Mouse (Mus musculus) heart, adult 2 months (tissue): ENCODE results near the gene Cep170.

ENCODE experiments used
- EP300 ChIP-seq: fragments of 200-500 bp; IDR thresholded peaks from 2 replicates; pipeline ENCODE4 v1.6.1; 2011; ENCODE audit warnings: low read depth, low read length, control low read depth; ENCODE audit not compliant: insufficient read depth
- POLR2A ChIP-seq: fragments of 200-500 bp; IDR thresholded peaks from 2 replicates; pipeline ENCODE4 v1.6.1; 2011; ENCODE audit warnings: mild to moderate bottlenecking, low read depth, low read length, control low read depth; ENCODE audit not compliant: insufficient read depth

DNA sequence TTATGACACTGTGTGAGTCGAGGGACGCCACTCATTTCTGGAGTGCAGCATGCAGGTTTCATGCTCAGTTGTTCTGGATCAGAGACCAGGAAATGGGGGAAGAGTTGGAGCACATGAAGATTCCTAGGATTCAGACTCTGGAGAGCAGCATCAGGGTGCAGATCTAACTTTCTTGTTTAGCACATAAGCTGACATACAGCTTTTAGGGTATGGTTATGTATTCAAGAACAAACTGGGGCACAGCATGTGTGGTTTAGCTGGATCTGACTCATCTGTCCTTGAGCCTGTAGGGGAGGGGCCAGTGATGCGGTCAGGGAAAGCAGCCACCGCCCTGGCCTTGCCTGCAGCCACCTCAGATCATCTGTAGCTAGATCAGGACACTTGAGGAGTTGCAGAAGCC, 13.5 kb upstream of the Cep170 start:
- 0 out of 2 replicates have a peak, but pooled peaks have one; percentile 19 for TF ChIP-seq POLR2A
- TF ChIP-seq EP300, result 0 out of 2 replicates have a peak, but pooled peaks have one; percentile 34
